Mouse (Mus musculus) gastrocnemius, adult 18-20 months (tissue): ENCODE measurements around the gene Rftn1. TPM values are rescaled to one million over a fixed set of nuclear protein-coding genes. Genes with fewer than 3 reads are reported as not detected.

ENCODE experiments used
- DNase-seq: peaks from one replicate; pipeline ENCODE4 v3.0.0; 2021; ENCODE audit warnings: low spot score
- total RNA-seq, 2 experiments: library from RNA; stranded (reverse); gene quantifications; 2 replicates each; pipeline ENCODE4 v1.2.3; 2021

Gene Rftn1
- total RNA-seq, 2 experiments from 2014 or later = 10.3 to 10.6 TPM

DNA sequence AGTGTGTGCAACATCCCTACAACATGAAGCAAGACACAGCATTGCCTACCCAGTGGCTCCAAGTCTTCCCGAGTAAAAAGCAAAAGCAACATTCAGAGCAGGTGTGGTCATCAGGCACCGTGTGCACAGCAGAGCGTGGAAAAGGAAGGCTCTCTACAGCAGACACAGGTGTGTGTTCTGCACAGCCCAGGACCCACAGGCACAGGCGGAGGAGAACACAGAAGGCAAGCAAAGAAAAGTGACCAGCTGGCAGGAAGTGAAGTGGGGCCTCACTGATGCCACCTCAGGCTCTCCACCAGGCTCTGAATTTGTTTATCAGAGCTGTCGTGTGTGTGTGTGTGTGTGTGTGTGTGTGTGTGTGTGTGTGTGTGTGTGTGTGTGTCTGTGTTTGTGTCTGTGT is 17.1 kb downstream of the Rftn1 start:
- no peak for DNase-seq

DNA sequence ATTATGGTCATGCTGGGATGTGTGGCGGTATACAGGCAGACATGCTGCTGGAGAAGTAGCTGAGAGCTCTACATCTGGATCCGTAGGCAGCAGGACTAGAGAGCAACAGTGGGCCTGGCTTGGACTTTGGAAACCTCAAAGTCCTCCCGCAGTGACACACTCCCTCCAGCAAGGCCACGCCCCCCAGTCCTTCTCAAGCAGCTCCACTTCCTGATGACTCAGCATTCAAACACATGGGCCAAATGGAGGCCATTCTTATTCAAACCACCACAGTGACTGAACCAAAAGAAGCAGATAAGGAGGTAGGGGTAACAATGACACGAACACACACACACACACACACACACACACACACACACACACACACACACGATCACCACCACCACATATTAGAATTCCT is 17.7 kb downstream of the Rftn1 start:
- no peak for DNase-seq

DNA sequence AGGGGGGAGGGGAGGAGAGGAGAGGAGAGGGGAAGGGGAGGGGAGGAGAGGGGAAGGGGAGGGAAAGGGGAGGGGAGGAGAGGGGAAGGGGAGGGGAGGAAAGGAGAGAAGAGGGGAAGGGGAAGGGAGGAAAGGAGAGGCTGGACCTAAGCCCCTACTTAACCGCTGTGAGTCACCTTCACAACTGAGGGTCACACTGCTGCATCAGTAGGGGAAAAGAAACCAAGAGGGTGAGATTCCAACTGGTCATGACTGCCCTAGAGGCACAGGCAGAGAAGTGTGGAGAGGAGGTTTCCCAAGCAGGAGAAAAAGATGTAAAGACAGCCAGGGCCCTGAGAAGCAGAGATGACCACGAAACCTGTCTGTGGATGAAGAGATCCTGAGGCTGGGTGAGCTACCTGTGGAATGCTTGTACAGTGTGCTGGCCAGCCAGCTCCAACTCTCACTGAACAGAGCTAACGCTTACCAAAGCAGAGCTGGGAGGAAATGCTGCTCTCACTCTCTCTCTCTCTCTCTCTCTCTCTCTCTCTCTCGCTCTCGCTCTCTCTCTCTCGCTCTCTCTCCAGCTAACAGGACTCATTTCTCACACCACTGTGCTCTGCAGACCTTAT is 19.4 kb downstream of the Rftn1 start:
- no peak for DNase-seq

DNA sequence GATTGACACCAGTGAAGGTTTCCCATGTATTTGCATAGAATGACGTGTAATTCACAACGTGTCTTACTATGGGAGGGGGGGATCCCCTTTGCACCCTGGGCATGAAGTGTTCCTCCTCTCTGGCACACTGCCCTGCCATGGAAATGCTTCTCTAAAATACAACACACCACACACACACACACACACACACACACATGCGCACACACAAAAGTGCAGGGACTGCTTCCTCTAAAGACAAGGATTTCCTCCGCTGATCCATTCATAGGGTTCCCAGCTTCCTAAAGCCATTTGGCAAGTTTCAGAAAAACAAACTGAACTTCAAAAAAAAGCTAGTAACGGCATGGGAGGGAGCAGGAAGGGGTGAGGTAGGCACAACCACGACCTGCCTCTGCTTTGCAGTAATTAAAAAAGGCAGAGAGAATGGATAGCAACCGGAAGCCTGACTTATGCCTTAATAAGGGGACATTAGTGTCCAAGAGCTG is 20.5 kb downstream of the Rftn1 start:
- DNase-seq = no peak

DNA sequence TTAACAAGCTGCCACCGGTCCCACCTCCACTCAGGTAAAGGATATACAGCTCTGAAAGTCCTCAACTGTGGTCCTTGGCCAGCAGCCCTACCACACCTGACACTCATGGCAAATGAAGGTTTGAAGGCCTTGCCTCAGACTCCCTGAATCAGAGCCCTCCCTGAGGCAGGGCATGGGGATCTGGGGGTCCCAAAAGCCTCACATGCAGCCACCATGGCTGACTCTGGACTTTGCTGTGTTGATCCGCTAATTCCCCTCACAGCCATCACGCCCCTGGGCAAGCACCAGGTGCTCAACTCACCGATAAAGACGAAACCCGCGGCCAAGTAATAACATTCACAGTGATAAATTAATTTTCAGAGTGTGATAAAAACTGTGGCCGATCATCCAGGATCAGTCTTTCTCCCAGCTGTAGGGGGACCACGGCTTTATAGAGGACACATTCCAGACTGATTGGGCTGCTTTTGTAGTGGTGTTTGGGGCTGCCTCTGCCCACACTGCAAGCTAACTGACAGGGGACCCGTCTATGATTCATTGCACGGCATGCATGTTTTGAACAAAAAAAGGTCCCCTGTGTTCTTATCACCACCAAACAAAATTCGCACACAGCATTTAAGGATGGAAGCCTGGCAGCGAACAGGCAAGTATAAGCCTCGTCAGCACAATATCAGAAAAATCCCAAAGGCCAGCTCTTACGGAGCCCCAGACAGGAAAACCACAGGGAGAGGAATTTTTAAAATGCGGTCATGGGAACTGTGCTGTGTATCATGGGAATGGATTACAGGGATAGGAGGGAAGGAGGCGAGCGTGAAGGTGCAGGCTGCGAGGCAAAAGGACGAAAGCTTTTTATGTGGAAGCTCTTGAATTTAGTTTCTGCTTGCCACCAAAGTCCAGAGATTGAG is 29.3 kb downstream of the Rftn1 start:
- DNase-seq = no peak

DNA sequence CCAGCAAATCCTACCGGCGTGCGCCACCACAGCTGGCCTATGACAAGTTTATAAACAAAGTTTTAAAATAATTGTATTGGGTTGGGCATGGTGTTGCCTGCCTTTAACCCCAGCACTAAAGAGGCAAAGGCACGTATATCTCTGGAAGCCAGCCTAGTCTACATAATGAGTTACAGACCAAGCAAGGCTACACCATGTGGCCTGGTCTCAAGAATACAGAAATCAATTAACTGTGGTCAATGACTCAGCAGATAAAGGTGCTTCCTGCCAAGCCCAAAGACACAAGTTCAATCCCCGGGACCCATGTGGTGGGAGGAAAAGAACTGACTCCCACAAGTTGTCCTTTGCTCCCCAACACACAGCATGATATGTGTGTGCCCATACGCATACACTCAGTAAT is 30.1 kb downstream of the Rftn1 start:
- no peak for DNase-seq

DNA sequence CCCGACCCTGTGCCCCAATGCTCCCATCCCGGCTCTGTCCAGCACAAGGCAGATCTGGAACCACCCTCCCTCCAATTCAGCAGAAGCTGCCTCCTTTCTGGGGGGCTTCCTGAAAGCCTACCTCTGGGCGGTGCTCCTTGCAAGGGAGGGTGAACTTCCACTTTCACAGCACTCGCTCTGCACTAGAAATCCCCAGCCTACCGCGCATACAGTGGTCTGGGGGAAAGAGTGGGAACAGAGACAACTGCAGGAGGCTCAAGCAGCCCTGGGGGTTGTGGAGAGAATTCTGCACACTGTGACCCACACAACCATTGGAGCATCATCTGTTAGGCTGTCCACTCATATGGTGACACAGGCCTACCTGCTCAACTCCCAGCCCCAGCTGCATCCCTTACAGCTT is 30.7 kb downstream of the Rftn1 start:
- DNase-seq = no peak

DNA sequence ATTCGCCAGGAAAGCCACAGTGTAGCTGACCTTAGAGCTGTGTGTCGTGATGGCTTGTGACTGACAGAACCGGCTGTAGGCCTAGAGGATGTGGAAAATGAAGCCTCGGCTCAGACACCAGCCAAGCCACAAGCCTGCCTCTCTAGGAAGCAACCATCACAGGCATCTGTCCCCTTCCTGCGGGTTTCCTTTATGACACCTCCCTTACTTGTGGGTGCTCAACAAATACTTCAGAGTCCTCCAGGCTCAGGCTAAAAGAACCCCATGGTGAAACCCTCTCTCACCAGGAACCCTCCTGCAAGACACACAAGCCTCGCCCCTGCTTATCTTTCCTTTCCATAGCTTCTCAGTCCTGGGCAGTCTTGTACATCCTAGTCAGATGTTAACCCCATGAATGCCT is 31.9 kb downstream of the Rftn1 start:
- no peak for DNase-seq

DNA sequence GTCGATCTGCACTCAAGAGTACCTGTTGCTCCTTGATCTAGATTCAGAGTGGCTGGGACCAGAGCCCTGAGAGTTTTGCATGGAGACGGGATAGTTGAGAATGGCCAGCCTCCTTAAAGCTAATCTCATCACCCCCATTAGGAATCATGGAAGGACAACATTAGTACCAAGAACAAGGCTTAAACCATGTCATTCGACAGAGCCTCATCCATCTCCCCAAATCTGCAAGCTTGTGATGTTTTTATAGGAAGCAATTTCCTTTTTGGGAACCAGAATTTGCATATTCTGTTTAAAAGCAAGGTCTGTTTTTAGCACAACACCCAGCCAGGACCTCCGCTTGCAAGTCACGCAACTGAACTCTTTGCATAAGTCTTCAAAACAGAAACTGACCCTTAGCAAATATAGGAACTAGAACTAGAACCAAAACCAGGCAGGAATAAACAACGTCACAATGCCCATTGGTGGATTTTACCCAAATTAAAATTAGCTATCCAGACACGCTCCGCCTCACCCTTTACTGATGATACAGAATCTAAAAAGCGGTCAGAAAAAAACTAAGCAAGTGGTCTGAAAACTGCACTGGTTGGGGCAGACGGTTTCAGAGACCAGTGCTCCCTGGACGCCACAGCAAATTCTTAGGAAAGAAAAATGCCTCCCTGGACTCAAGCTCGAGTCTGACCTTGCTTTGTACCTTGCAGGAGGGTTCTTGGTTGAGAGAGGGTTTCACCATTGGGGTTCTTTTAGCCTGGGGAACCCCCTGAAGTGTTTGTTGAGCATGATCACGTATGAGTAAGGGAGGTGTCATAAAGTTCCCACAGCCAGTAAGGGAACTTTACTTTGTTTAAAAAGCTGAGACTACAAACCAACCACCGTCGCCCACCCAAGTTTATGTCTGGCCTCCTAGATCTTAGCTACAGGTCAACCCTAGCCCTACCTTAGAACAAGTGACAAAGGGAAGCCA is 33.0 kb downstream of the Rftn1 start:
- DNase-seq = no peak

DNA sequence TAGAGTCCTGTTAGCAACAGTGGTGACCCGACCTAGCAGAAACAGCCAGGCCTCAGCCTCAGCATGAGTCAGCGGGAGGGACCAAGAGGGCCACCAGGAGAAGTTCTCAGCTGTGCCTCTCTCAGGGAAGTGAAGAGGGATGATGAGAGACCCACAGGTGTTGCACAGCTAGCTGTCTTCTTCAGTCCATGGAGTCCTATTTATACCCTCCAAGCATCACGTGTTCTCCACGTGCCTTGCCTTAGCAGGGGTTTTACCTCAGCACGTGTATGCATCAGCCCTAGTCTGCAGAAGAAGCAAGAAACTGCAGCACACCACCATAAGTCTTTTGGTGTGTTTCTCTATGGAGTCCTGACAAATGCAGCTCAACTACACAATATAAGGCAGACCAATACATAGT is 38.4 kb downstream of the Rftn1 start:
- DNase-seq = no peak

DNA sequence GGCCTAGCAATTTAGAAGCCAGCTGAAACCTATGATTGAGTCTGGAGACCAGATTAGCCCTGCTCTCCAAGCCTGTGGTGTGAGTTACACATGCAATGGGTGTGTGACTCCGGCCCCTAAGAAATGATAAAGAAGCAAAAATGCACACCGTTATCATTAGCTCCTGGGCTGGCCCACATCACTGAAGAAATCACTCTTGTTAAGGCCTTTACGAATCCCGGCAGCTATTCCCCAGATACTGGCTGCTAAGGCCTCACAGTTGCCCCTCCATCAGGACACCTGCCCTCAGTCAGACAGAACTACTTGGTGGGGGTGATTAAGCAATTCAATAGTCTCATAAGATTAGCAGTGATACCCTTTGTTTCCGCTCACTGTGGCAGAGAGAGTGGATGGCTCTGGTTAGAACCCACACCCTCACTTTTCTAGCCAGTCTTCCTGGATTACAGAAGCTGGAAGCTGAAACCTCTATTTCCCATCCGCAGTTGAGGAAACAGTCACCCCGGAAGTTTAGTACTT is 39.2 kb downstream of the Rftn1 start:
- no peak for DNase-seq

DNA sequence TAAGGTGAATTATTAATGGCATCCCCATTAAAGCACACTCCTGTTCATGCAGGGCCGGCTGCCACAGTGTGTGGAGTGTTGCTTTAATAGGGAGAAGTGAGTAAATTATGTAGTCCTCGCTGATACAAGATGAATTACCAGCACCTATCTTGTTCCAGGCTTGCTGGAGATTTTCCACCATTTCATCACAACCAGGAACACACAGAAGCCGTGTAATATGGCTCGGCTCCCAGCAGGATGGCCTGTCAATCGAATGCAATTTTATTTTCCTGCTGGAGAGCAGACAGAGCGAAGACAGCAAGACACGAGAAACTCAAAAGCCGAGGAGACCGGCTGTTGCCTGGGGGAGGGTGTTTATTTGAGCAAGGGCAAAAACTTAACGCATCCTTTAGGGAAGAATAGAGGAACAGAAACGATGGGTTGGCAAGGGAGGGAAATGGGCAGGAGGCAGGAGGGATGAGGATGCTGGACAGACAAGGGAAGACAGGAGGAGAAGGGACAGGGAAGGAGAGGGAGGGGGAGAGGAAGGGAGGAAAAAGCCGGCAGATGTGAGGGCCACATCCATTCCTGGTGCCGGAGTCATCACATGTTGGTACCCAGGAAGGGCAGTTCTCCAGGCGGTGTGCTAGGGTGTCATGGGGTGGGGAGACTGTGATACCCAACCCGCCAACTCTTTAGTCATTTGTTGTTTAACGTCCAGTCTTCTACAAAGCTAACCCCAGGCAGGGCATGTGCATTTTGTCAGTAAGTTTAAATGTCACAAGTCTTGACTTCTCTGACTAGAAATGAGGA is 39.9 kb downstream of the Rftn1 start:
- peak; percentile 50 for DNase-seq

DNA sequence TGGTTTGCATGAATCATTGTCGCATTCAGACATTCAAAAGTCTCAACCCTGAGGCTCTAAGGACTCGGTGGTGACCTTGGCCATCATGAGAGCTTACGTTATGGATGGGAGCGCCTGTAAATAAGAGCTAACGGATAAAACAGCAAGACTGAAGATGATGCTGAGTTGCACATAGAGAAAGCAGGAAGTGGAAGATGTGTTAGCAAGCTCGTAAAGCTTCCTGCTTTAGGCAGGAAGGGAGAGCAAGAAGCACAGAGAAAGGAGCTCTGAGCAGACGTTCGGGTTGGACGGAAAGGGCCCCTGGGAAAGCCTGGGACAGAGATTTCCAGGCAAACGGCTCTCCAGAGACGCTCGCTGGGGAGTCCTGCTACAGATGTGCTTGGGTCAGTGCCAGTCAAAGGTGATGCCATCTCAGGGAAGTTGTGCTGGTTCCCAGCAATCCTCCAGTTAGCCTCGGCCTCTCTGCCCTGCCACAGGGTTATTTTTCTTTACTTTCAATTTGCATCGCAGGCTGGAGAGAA is 40.7 kb downstream of the Rftn1 start:
- no peak for DNase-seq

DNA sequence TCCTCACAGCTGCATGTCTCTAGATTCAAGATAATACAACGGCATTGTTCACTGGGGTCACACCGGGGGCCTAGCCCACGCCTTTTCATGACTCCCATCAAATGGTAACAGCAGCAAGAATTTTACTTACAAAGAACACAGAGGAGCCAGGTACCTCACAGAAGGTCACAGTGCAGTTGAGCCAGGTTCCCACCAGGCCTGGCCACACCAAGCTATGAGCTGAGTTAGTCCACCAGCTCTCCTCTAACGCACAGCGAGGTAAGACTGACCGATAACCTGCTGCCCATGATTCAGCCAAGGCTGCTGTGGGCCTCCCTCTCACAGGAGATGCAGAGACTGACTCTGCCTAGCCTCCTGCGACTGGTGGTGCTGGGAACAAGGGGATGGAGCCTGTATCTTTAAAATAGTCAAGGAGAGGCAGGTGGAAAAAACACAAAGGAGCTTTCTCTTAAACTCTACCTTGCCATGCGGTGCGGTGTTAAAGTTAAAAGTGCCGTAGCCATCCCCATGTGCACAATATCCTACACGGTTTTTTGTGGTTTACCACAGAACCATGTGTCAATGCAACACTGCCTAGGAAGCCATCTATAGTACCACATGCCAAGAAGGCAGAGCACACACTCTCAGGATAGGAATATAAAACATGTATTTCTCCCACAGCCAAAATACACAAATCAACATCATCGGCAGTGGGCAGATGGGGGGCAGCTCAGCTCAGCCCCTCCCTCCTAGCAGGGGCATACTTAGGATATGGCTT is 42.5 kb downstream of the Rftn1 start:
- no peak for DNase-seq

DNA sequence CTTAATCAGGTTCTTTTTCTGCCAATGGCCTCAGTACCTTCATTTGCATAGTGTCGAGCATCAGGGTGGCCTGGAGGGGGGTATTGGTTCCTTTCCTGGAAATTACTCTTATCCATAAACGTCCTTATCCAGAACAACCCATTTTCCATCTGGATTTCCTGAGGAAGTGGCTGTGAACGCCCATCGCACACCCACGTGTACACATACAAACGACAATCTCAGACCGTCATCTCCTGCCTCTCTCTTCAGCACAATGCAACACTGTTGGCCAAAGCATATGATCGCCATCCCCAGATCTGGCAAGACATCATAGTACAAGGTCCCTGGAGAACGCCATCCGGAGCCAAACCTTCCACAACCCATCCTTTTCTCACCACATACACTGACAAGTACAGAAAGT is 47.1 kb downstream of the Rftn1 start:
- DNase-seq = peak; percentile 32

DNA sequence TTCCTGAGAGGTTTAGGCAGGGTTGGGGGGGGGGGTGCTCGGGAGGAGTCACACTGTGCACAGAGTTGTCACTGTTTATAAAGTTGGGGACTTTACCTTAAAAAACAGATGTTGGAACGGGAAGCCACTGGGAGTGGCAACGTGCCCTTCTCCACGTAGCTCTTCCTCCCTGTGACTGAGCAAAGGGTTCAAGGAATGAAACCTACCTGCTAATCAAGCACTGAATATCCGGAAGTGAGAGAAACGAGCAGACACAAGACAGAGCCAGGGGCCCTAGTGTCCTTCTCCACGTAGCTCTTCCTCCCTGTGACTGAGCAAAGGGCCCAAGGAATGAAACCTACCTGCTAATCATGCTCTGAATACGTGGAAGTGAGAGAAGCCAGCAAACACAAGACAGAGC is 47.9 kb downstream of the Rftn1 start:
- no peak for DNase-seq

DNA sequence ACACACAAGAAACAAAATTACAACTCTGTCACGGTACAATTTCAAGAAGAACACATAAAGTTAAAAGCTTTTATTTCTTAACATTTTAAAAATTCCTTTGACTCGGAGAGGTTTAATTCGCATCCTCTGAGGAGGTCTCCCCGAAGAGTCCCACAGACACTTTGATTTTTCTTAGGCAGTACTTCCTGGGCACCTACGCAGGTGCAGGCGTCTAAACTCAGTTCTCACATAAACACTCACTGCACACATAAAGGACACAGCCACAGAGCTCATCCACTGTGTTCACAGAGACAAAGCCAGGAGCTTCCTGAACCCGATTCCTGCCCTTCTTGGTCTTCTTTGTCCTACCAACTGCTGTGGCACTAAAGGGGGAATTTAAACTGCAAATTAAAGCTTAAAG is 48.3 kb downstream of the Rftn1 start:
- no peak for DNase-seq

DNA sequence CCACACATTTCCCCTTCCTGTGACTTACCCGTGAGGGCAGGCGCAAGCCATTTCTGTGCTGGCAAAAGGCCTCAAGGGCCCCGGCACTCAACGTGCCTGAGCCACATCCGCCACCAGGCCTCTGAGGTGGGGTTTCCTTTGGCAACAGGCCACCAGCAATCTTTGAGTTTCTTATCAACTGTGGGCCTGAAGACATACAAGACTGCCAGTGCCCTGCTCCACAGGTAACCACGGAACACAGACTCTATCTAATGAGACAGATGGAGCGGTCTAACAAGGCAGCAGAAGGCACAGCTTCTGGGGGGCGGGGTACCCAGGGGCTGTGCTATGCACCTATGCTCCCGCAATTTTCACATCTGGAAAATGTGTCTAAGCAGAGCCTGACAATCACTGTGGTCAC is 54.4 kb downstream of the Rftn1 start:
- peak; percentile 47 for DNase-seq

DNA sequence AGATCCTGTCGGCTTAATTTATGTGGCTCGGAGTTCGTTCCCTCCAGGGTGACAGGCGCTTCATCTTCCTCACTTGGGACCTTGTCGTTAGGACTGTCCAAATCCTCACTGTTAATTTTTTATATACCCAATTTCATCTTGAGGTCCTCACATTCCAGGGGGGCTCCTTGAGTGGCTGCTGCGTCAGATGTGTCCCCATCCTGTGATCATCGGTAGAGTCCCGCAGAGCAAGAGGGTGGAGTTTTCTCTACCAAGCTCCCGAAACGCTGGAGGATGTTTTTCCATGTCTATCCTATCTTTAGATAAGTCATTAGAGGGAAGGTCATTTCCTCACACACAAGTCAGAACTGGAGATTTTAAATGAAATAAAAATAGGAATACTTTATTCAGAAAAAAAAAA is 55.0 kb downstream of the Rftn1 start:
- DNase-seq = no peak

DNA sequence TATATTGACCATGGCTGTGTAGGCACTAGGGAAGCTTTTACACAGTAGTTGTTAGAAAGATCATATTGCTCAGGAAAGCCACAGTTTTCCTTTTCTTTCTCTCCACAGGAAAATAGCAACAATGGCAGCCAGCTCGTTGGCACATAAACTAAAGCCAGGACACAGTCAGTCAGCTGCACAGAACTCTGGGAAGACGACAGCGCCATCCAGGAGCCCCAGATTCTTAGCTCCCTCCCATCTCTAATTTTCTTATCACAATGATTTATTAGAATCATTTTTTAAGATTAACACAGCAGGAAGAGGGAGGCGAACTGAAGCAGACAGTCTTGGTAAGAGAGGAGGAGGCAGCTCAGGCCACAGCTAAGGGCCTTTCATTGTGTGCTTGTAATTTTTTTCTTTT is 58.8 kb downstream of the Rftn1 start:
- DNase-seq = no peak
